Mouse (Mus musculus) heart, adult 2 months (tissue): ENCODE data around the gene Syde1.

Experiments used
- EP300 ChIP-seq: fragments of 200-500 bp; IDR thresholded peaks from 2 replicates; pipeline ENCODE4 v1.6.1; 2011; ENCODE audit warnings: low read depth, low read length, control low read depth; ENCODE audit not compliant: insufficient read depth
- POLR2A ChIP-seq: fragments of 200-500 bp; IDR thresholded peaks from 2 replicates; pipeline ENCODE4 v1.6.1; 2011; ENCODE audit warnings: mild to moderate bottlenecking, low read depth, low read length, control low read depth; ENCODE audit not compliant: insufficient read depth

GRCm38 (mm10) chr10:78583347-78583746 is 8.4 kb downstream of the Syde1 start:
- no peak for TF ChIP-seq POLR2A
- TF ChIP-seq EP300, result no peak
